Mouse (Mus musculus): Measurements from ENCODE around the gene Gm28961.
"Not testable (repeated sequence)": the region's sequence is repeated elsewhere in the genome, so short reads cannot be mapped to it uniquely, and the experiment has no call there.

Gene Gm28961

GRCm38 (mm10) chrY:57705397-57705796 is at the start of gene Gm28961:
TSS of gene Gm28961 (plus strand) at chrY:57705697.
- not testable (repeated sequence) for DNase-seq

Data from right cerebral cortex, postnatal 4 days (tissue).